Mouse (Mus musculus) MEL (cell line): Measurements from ENCODE around the gene Arsg.
A peak's percentile ranks its signal among the peaks of the same experiment; 100 is the strongest.

ENCODE experiments used
- CHD2 ChIP-seq: IDR thresholded peaks from 2 replicates; pipeline ENCODE4 v1.6.1; 2011; ENCODE audit warnings: low read length, improper control_type of control experiment
- CTCF ChIP-seq, 3 experiments: IDR thresholded peaks in 2 of 3; conservative IDR thresholded peaks in 1 of 3; 2 replicates each; pipeline ENCODE4 v1.5.1; 2011 to 2012; ENCODE audit warnings: low read length in 3 of 3, low read depth in 2 of 3, mild to moderate bottlenecking in 2 of 3, improper control_type of control experiment in 1 of 3, inconsistent platforms in 1 of 3, mixed read lengths in 1 of 3, moderate library complexity in 1 of 3; ENCODE audit not compliant: control insufficient read depth in 1 of 3, insufficient read depth in 1 of 3, poor library complexity in 1 of 3, severe bottlenecking in 1 of 3
- MAFK ChIP-seq: IDR thresholded peaks from 2 replicates; pipeline ENCODE4 v1.6.1; 2011; ENCODE audit warnings: low read depth, mild to moderate bottlenecking, low read length, improper control_type of control experiment, borderline replicate concordance
- USF1 ChIP-seq: IDR thresholded peaks from 2 replicates; pipeline ENCODE4 v1.6.1; 2014; ENCODE audit warnings: low read depth, mild to moderate bottlenecking, inconsistent platforms, low read length, improper control_type of control experiment, moderate library complexity

DNA sequence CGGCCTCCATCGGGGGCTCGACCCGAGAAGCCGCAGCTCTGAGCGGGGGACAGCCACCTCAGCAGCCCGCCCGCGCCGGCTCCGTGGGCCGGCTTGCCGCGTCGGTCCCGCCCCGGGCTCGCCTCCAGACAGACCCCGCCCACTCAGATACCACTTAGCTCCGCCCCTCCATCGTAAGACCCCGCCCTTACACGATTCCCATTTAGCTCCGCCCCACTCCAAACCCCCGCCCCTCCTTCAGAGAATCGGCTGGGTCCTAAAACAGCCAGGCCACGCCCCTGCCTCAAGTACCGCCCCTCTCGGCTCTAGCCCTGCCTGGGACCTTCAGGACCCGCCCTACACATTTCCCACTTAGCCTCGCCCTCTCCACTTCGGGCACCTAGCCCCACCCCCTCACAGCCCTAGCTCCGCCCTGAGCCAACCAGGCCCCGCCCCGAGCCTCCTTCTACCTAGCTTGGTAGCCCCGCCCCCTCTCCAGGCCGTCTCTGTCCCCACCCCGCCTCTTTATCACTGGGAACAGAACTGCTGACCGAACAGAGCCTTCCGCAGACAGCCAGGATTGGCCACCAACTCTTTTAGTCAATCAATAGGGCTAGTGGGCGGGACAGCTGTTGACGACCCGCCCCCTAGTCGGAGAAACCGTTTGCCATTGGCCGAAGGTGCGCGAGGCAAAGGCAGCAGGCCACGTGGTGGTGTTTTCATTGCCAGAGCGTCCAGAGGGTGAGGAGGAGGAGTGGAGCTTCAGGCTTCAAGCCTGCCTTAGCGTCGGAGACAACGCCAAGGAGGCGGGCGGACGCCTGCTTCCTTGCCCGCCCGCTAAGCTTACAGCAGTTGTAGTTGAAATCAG lies 138.4 kb downstream of the Arsg start, which contains the start of gene Wipi1:
- TF ChIP-seq CHD2: no peak
- no peak; the same call in 1 of the 2 replicates for TF ChIP-seq MAFK
- no peak for TF ChIP-seq CTCF (IDR thresholded peaks at IDR 0.05 in 2 of 3, conservative IDR thresholded peaks at IDR 0.05 in 1 of 3; ENCODE audit: control insufficient read depth in 1 of 3, insufficient read depth in 1 of 3, low read depth in 2 of 3, low read length in 3 of 3, poor library complexity in 1 of 3, severe bottlenecking in 1 of 3)
- TF ChIP-seq USF1: peak; percentile 92
